ENCODE assay signal across 17 mouse cellular contexts in genomic region chr9:107694627-107695026, GRCm38 (mm10). TPM values are rescaled to one million over a fixed set of nuclear protein-coding genes. Genes with fewer than 3 reads are reported as not detected.
DNase-seq lines count a peak whose midpoint lies in the region; ATAC-seq and TF ChIP-seq lines count a peak whose summit lies in the region.
"Had no signal": no experiment of that assay in that cellular context is flagged by ENCODE, and none has a peak within 500 bp of the region (broad histone marks: within the 10 kb centered on the region; RNA-seq: fewer than 3 reads in every experiment).

No protein-coding gene starts in this region.

- no peaks in the 10 kb centered on the region for H3K27me3 ChIP-seq in heart, embryonic 13.5 days (replicated peaks)
- H3K27me3 ChIP-seq in liver, postnatal 0 days (ENCODE audit: insufficient read depth, low read length) = no peaks in the 10 kb centered on the region; the same call in 1 of the 2 replicates
- H3K27me3 ChIP-seq: heart, embryonic 15.5 days; midbrain, embryonic 13.5 days had no signal

- no peak for ATAC-seq in heart, embryonic 13.5 days (ENCODE audit: extremely low read depth, insufficient number of reproducible peaks, low FRiP score, low TSS enrichment)
- ATAC-seq in liver, postnatal 0 days = peak; percentile 81
- ATAC-seq: activated CD4-positive, CD25-positive, alpha-beta regulatory T cell, adult 4 months; hindbrain, embryonic 16.5 days; midbrain, embryonic 13.5 days had no signal

- WGBS in heart, embryonic 13.5 days = 68% methylated on average over 7 of the region's 7 CpGs
- WGBS in liver, postnatal 0 days (ENCODE audit: insufficient replicate concordance) = 40% methylated on average over 7 of the region's 7 CpGs

- no peak for TF ChIP-seq CTCF in liver, postnatal 0 days (IDR thresholded peaks at IDR 0.05; ENCODE audit: low read depth)

- peaks cover 60% of the 10 kb centered on the region for H3K4me1 ChIP-seq in heart, embryonic 13.5 days
- H3K4me1 ChIP-seq in liver, postnatal 0 days (ENCODE audit: insufficient read depth) = peaks cover 8% of the 10 kb centered on the region

- no peak overlapping the region for H3K27ac ChIP-seq in heart, embryonic 13.5 days (replicated peaks)
- H3K27ac ChIP-seq in liver, postnatal 0 days (ENCODE audit: low read depth) = no peak overlapping the region
- H3K27ac ChIP-seq: embryonic facial prominence, embryonic 10.5 days; midbrain, embryonic 13.5 days had no signal

- no peak overlapping the region for H3K4me3 ChIP-seq in heart, embryonic 13.5 days
- no peak overlapping the region for H3K4me3 ChIP-seq in liver, postnatal 0 days (ENCODE audit: low read depth, low read length)
- H3K4me3 ChIP-seq: embryonic facial prominence, embryonic 10.5 days; heart, embryonic 15.5 days; midbrain, embryonic 13.5 days had no signal

- H3K9ac ChIP-seq in heart, embryonic 13.5 days = 0 out of 2 replicates have a peak overlapping the region, but pooled peaks have one; percentile 8
- H3K9ac ChIP-seq in liver, postnatal 0 days (replicated peaks) = no peak overlapping the region
- H3K9ac ChIP-seq: heart, embryonic 15.5 days; lung, embryonic 14.5 days; midbrain, embryonic 13.5 days had no signal

- H3K4me2 ChIP-seq in heart, embryonic 13.5 days = no peak overlapping the region
- no peak overlapping the region for H3K4me2 ChIP-seq in liver, postnatal 0 days (ENCODE audit: low read depth, low read length)
- H3K4me2 ChIP-seq: heart, embryonic 15.5 days; lung, embryonic 14.5 days; midbrain, embryonic 13.5 days had no signal

- DNase-seq in heart, adult 9 months (ENCODE audit: low spot score in 2 of 2) = no peak
- no peak for DNase-seq in liver, postnatal 0 days
- no peak for DNase-seq in liver
- peak; percentile 55 for DNase-seq in gastrocnemius, postnatal 25 days
- peak; percentile 77 for DNase-seq in lung, postnatal 36 days
- DNase-seq in cerebellum, postnatal 36 days = no peak
- DNase-seq in left cerebral cortex, adult 18-20 months (ENCODE audit: low spot score in 2 of 2) = no peak
- DNase-seq: cerebellum, postnatal 10 days; layer of hippocampus, postnatal 36 days; lung, embryonic 14.5 days had no signal

- no peaks in the 10 kb centered on the region for H3K9me3 ChIP-seq in heart, embryonic 13.5 days
- H3K9me3 ChIP-seq in liver, postnatal 0 days (ENCODE audit: low read length) = no peaks in the 10 kb centered on the region
- H3K9me3 ChIP-seq: embryonic facial prominence, embryonic 10.5 days; heart, embryonic 15.5 days; midbrain, embryonic 13.5 days had no signal

- TF ChIP-seq EP300 in liver, postnatal 0 days (IDR thresholded peaks at IDR 0.05; ENCODE audit: low read depth) = no peak

- H3K36me3 ChIP-seq in heart, embryonic 13.5 days = peaks cover 20% of the 10 kb centered on the region
- no peaks in the 10 kb centered on the region for H3K36me3 ChIP-seq in liver, postnatal 0 days (replicated peaks; ENCODE audit: insufficient read depth, low read length)
- H3K36me3 ChIP-seq: heart, embryonic 15.5 days had no signal

RNA-seq across cellular contexts. Expression of gene Gnat1, which starts 15.1 kb away (rescaled TPM):
- polyA plus RNA-seq in heart, embryonic 13.5 days (2015; fragmentation: Nextera tagmentation; extraction: Ambion mirVana) = 0.90 and 1.3 TPM in 2 replicates
- polyA plus RNA-seq in liver, postnatal 0 days (2015; fragmentation: Nextera tagmentation; extraction: Ambion mirVana) = 5.8 and 6.2 TPM in 2 replicates
- total RNA-seq in gastrocnemius, postnatal 25 days (2021) = not detected
- under 1 TPM; 0.35 to 0.73 TPM for total RNA-seq in left cerebral cortex, adult 18-20 months (2021)
- total RNA-seq: CH12.LX; layer of hippocampus, postnatal 36 days had no signal

RNA-seq across cellular contexts. Expression of gene Sema3f, which starts 15.6 kb away (rescaled TPM):
- polyA plus RNA-seq in heart, embryonic 13.5 days (2015; fragmentation: Nextera tagmentation; extraction: Ambion mirVana) = 4.5 and 6.3 TPM in 2 replicates
- polyA plus RNA-seq in liver, postnatal 0 days (2015; fragmentation: Nextera tagmentation; extraction: Ambion mirVana) = 0.76 and 1.1 TPM in 2 replicates
- total RNA-seq in gastrocnemius, postnatal 25 days (2021) = 1 to 10 TPM; 5.9 to 9.7 TPM
- 10 to 100 TPM; 13.1 to 13.9 TPM for total RNA-seq in left cerebral cortex, adult 18-20 months (2021)
- polyA plus RNA-seq: activated CD4-positive, CD25-positive, alpha-beta regulatory T cell, adult 4 months had no signal

RNA-seq across cellular contexts. Expression of gene Slc38a3, which starts 25.3 kb away (rescaled TPM):
- 2.8 and 2.9 TPM in 2 replicates for polyA plus RNA-seq in heart, embryonic 13.5 days (2015; fragmentation: Nextera tagmentation; extraction: Ambion mirVana)
- polyA plus RNA-seq in liver, postnatal 0 days (2015; fragmentation: Nextera tagmentation; extraction: Ambion mirVana) = 147 and 174 TPM in 2 replicates
- 10 to 100 TPM; 72.1 to 77.5 TPM for total RNA-seq in gastrocnemius, postnatal 25 days (2021)
- total RNA-seq in left cerebral cortex, adult 18-20 months (2021) = 10 to 100 TPM; 66.6 to 84.4 TPM
- polyA plus RNA-seq: activated CD4-positive, CD25-positive, alpha-beta regulatory T cell, adult 4 months had no signal

RNA-seq across cellular contexts. Expression of gene Gnai2, which starts 59.5 kb away (rescaled TPM):
- 387 and 392 TPM in 2 replicates for polyA plus RNA-seq in heart, embryonic 13.5 days (2015; fragmentation: Nextera tagmentation; extraction: Ambion mirVana)
- 146 and 159 TPM in 2 replicates for polyA plus RNA-seq in liver, postnatal 0 days (2015; fragmentation: Nextera tagmentation; extraction: Ambion mirVana)
- total RNA-seq in gastrocnemius, postnatal 25 days (2021) = 10 to 100 TPM; 73.2 to 87.6 TPM
- total RNA-seq in left cerebral cortex, adult 18-20 months (2021) = 100 to 1,000 TPM; 222 to 239 TPM

Comparison
In these comparisons a context has a peak if more than half of its experiments do, and no peak if none do; other contexts are left out.
1. DNase-seq: peak in gastrocnemius, postnatal 25 days (single experiment) and lung, postnatal 36 days (single experiment); none in heart, adult 9 months (0 of 2), liver, postnatal 0 days (single experiment), liver (single experiment), cerebellum, postnatal 36 days (0 of 2) and left cerebral cortex, adult 18-20 months (0 of 2).